Mouse (Mus musculus) left cerebral cortex, adult 2 months (tissue): ENCODE results near the gene Khsrp. TPM values are rescaled to one million over a fixed set of nuclear protein-coding genes. Genes with fewer than 3 reads are reported as not detected.
"Not testable (repeated sequence)": the region's sequence is repeated elsewhere in the genome, so short reads cannot be mapped to it uniquely, and the experiment has no call there.

ENCODE experiments used
- DNase-seq, 2 experiments: peaks; one replicate each; pipeline ENCODE4 v3.0.0; 2021 to 2022; ENCODE audit warnings: low spot score in 2 of 2, mixed read lengths in 1 of 2; ENCODE audit errors: extremely low spot score in 1 of 2
- H3K27ac ChIP-seq: fragments of 200-600 bp; 2 replicates; pipeline ENCODE4 v1.8.1; 2022
- H3K4me3 ChIP-seq: fragments of 200-600 bp; 2 replicates; pipeline ENCODE4 v1.8.1; 2022
- CTCF ChIP-seq: fragments of 200-600 bp; IDR thresholded peaks from 2 replicates; pipeline ENCODE4 v1.8.1; 2022; ENCODE audit warnings: antibody characterized with exemption, mild to moderate bottlenecking, moderate library complexity
- intact Hi-C: fragments of 180-260 bp; cut with DNase I; formaldehyde crosslinking; loops from one replicate; pipeline ENCODE4 v1.15.1; 2025
- total RNA-seq, 2 experiments: library from RNA; stranded (reverse); gene quantifications; 2 replicates each; pipeline ENCODE4 v1.2.3; 2021

The Khsrp gene
- total RNA-seq, 2 experiments from 2014 or later: 107 to 110 TPM

DNA sequence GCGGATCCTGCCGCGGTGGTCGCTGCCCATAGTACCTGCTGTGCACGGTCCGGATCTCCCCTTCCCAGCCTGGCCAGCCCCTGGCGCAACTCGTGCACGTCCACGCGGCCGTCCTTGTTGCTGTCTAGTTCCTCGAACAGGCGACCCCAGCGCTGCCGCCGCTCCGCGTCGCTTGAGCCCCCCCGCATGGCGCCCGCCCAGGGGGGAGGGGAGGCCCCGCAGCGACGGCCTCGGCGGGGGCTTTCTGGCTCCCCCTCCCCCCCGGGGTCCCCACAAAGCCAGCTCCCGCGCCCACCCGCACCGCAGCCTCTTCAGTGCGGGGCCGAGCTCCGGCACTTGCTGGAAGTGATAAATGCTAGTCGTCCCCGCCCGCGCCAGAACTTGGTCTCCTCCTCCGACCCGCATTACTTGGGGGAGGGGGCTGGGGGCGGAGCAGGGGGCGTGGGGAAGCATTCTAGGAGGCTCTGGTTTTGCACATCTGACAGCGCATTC, 28.2 kb upstream of the Khsrp start, which contains the start of gene Slc25a23:
Gene Slc25a23, minus strand, starts transcription at position 378 of the 492 bp plus-strand sequence.
- Histone ChIP-seq H3K27ac (peak within 1 kb of the TSS; percentile 92), H3K4me3 (peak within 1 kb of the TSS; percentile 97)
- TF ChIP-seq CTCF: no peak
- intact Hi-C loops: no loop called here
- peak; percentile 74 to 79 for DNase-seq

DNA sequence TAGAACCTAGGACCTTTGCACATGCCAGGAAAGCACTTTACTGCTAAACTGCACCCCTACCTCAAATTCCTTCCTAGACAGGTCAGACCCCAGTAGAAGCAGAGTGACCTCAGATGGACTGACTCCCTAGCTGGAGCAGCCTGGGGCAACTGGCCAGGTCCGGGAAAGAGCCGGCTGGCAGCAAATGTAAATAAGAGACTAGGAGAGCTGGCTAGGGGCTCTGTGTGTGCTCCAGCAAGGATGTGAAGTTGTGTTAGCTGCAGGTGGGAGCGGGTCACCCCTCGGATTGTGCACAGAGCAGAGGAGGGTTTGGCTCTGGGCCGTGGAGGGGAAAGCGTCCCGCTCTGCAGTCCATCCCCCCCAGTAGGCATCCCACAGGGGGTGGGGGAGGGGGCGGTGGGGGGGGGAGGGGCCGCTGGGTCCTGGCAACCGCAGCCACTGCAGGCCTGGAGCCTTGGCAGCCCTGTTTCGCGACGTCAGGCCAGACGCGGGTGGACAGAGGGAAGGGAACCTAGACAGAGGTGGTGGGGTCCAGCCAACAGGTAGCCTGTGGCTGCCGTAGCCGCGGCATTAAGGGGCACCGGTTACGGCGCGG, 27.7 kb upstream of the Khsrp start, which contains the start of gene Crb3:
Gene Crb3, plus strand, starts transcription at position 215 of the 595 bp plus-strand sequence.
- Histone ChIP-seq H3K4me3 (peak within 1 kb of the TSS; percentile 97), H3K27ac (peak within 1 kb of the TSS; percentile 92)
- no peak for TF ChIP-seq CTCF
- intact Hi-C loops: loop anchor here (1.0 kb wide), 1 partner anchor 68 kb away; no protein-coding TSS in a partner anchor
- peak in 1 of 2 experiments; percentile 33 for DNase-seq

DNA sequence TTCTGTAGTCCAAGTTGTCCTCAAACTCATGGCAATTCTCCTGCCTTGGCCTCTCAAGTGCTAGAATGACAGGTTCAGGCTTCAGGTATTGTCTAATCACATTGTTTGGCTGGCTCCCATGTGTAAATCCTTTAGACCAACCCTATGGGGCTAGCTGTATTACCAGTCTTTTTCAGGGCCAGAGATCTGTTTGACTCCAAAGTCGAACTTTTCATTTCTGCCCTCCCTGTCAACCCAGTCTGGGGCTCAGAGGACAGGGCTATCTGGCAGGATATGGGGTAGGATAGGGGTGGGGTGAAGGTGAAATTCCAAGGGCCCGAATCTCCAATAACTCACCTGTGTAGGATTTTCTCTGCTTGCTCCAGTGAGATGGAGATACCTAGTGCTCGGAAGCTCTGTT, 24.9 kb upstream of the Khsrp start:
- intact Hi-C loops: no loop called here
- Histone ChIP-seq H3K27ac (no peak overlapping the region), H3K4me3 (no peak overlapping the region)
- DNase-seq: no peak
- no peak for TF ChIP-seq CTCF

DNA sequence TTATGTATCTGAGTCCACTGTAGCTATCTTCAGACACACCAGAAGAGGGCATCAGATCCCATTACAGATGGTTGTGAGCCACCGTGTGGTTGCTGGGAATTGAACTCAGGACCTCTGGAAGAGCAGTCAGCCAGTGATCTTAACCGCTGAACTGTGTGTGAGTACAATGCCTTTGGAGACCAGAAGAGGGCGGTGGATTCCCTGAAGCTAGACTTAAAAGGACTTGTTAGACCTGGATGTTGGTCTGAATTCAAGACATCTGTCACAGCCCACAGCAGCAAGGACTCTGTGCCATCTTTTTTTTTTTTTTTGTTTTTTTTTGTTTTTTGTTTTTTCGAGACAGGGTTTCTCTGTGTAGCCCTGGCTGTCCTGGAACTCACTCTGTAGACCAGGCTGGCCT, 20.4 kb upstream of the Khsrp start:
- TF ChIP-seq CTCF: peak; percentile 12
- H3K4me3 ChIP-seq, intact Hi-C loops, DNase-seq, H3K27ac ChIP-seq: not testable (repeated sequence)

DNA sequence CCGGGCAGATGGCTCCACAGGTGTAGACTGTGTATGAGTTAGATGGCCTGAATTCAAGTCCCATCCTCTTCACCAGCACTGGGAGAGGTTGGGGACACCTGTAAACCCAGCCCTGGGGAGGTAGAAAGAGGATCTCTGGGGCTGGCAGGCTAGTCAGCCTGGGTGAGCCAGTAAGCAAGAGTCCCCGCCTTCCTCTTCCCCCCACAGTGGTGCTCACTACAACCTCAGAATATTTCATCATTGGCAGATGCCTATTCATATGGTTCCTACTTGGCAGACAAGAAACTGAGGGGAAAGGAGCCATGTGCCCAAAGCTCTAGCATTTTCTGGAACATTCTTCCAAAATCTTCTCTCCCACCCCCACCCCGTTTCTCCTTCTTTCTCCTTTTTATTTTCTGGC, 17.5 kb upstream of the Khsrp start:
- no peak overlapping the region for H3K4me3 ChIP-seq
- H3K27ac ChIP-seq: no peak overlapping the region
- intact Hi-C loops: no loop called here
- DNase-seq: no peak
- no peak for TF ChIP-seq CTCF

DNA sequence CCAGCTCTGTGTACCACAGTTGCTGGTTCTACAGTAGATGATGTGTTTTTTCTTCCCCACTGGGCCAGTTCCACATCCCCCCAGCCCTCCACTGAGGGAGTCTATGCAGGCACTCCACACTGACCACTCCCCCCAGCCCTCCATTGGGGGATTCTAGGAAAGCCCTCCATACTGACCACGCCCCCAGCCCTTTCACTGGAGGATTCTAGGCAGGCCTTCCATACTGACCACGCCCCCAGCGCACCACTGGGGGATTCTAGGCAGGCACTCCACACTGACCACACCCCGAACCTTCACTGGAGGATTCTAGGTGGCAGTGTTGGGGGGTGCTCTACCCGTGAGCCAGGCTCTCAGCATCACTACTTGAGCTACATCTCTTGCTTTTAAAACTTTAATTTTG, 16.1 kb upstream of the Khsrp start:
- intact Hi-C loops: no loop called here
- no peak for TF ChIP-seq CTCF
- H3K4me3 ChIP-seq: no peak overlapping the region
- DNase-seq: no peak
- no peak overlapping the region for H3K27ac ChIP-seq

DNA sequence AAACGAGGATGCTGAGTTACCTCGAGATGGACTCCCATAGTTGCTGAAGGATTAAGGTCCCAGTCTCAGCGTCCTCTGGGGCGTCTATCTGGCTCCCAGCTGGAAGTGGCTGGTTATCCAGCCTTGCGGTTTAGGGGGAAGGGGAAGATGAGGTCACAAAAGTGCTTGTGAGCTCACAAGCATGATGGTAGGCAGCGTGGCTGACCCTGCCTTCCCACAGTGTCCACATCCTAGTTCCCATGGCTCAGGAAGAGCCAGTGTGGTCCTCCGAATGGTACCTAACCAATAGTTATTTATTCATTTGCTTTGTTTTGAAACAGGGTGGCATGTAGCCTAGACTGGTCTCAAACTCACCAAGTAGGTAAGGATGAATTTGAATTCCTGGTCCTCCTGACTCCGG, 10.2 kb upstream of the Khsrp start, which contains the start of gene Slc25a41:
Gene Slc25a41, minus strand, starts transcription at position 101 of the 400 bp plus-strand sequence.
- intact Hi-C loops: no loop called here
- no peak for TF ChIP-seq CTCF
- no peak within 1 kb of the TSS for H3K27ac ChIP-seq

DNA sequence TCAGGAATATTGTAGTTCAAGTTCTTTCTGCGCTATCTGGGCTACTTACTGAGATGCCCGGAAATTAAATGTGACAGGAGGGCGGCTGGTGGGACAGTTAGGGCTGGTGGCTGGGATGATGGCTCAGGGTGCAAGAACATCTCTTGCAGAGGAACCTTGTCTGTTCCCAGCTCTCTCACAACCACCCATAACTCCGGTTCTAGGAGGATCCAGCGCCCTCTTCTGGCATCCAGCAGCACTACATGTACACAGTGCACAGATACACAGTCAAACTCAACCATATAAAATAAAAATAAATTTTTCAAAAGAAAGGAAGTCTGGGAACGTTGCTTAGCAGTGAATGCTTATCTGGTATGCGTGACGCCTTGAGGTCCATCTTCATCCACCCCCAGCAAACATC, 7.7 kb upstream of the Khsrp start:
- Histone ChIP-seq H3K4me3 (no peak overlapping the region), H3K27ac (no peak overlapping the region)
- intact Hi-C loops: no loop called here
- DNase-seq: no peak
- peak; percentile 17 for TF ChIP-seq CTCF

More for the DNA sequence above, 10.2 kb upstream of the Khsrp start, which contains the start of gene Slc25a41:
- H3K4me3 ChIP-seq: no peak within 1 kb of the TSS
- DNase-seq: no peak

DNA sequence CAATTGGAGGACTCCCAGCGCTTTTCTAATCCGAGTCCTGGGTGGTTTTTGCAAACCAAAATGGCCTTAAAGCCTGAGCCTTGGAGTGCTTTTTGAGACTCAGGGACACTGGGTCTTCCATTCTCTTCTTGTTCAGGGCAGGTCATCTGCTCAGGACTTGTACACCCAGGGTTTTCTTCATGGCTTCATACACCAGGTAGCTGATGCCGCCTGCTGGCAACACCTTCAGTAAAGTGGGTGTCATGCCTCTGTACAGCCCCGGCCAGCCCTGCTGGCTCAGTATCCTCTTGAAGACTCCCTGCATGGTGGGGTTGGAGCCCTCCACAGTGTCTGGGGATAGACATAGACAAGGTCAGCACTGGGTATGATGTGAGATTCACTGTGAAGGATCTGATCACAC, 1.5 kb upstream of the Khsrp start:
- no peak overlapping the region for H3K4me3 ChIP-seq
- intact Hi-C loops: loop anchor here (1.0 to 2.0 kb wide), 2 partner anchors 27 to 42 kb away; partner anchors contain the start of gene Clpp
- TF ChIP-seq CTCF: no peak
- peak overlapping the region; percentile 89 for H3K27ac ChIP-seq
- DNase-seq: no peak

DNA sequence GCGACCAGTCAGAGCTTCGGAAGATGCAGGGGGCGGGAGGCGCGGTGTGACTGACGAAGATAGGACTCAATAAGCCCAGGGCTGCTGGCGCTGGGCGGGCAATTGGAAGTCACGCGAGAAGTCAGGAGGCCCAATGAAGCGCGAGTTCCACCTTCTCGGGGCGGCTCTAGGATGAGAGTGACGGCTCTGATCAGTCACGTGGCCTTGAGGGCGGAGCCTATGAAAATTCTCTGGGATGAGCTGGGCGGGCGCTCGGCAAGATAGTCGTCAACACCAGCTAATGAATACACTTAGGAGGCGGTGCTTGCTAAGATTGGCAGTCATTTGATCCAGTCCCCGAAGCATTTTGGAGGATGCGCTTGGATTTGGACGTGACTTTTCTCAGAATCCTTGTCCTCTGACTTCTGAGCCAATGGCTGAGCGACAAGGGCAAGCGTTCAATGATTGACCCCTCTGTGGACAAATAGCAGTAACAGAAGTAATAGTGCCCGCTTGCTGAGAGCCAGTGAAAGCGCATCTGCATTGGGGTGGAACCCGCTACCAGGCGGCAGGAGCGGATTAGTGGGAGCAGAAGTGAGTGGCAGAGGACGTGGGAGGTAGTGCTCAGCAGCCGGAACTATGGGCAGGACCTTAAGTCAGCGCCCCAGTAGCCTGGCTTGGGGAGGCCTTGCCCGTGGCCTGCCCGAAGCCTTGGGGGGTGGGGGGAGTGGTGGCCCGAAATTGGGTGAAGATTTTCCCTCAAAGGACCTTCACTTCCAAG, 519 bp upstream of the Khsrp start:
- DNase-seq: peak; percentile 98 to 100
- peak overlapping the region; percentile 48 for H3K4me3 ChIP-seq
- no peak; the same call in 1 of the 2 replicates for TF ChIP-seq CTCF
- intact Hi-C loops: loop anchor here (1.0 to 2.0 kb wide), 3 partner anchors 21 to 41 kb away; partner anchors contain the start of genes Clpp, Gm17949 and Gtf2f1
- peak overlapping the region; percentile 89 for H3K27ac ChIP-seq

DNA sequence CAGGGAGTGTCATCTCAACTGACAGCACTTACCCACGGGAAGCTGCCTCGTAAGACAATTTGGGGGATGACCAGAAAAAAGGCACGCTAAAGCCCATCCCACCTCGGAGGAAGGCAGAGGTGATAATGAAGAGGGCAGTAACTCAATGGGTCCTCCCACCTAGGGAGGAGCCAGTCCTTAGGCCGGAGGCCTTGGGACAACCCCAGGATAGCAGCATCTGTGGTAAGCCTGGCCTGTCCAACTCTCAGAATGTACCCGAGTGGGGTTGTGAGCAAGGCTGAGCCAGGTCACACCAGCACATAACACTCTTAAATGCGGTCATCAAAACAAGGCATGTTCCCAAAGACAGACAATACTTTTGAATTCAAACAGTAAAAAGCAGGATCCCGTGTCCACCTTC, 1.6 kb downstream of the Khsrp start:
- DNase-seq: no peak
- TF ChIP-seq CTCF: no peak
- peak overlapping the region; percentile 63 for H3K4me3 ChIP-seq
- no peak overlapping the region for H3K27ac ChIP-seq
- intact Hi-C loops: no loop called here

DNA sequence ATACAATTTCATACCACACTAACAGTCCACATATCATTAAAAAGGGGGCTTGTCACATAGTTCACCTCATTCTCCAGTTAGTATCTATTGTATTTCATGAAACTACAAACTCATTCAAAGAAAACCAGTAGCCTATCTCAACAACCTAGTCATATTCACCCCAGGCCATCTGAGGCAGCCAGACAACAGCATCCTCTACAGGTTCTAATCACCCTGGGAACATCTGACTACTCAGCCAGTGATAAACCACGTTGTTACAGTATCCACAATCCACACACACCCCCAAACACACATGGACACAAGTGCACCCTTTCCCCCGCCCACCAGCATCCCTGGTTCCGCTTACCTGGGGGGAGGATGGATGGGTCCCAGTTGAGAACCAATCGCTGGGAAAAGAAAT, 3.9 kb downstream of the Khsrp start:
- no peak for DNase-seq
- intact Hi-C loops: no loop called here
- Histone ChIP-seq H3K27ac (no peak overlapping the region), H3K4me3 (no peak overlapping the region)
- no peak for TF ChIP-seq CTCF
